Mouse (Mus musculus) liver, embryonic 15.5 days (tissue): ENCODE measurements around the gene Pkig. TPM values are rescaled to one million over a fixed set of nuclear protein-coding genes. Genes with fewer than 3 reads are reported as not detected.

Experiments used
- ATAC-seq: fragments of 200-750 bp; cut with Nextera tagmentation; 2 replicates; pipeline ENCODE4 v1.8.0; 2017; ENCODE audit warnings: moderate number of reproducible peaks, mild to moderate bottlenecking, moderate library complexity; ENCODE audit not compliant: insufficient read depth
- H3K27ac ChIP-seq: fragments of 300-500 bp; sonication (generic); replicated peaks from 2 replicates; pipeline ENCODE4 v1.5.1; 2015; ENCODE audit warnings: mild to moderate bottlenecking, inconsistent platforms
- H3K27me3 ChIP-seq: fragments of 300-500 bp; sonication (generic); 2 replicates; pipeline ENCODE4 v1.6.1; 2015; ENCODE audit warnings: mild to moderate bottlenecking, inconsistent platforms
- H3K36me3 ChIP-seq: fragments of 300-500 bp; sonication (generic); replicated peaks from 2 replicates; pipeline ENCODE4 v1.6.1; 2015; ENCODE audit warnings: moderate library complexity, mild to moderate bottlenecking, inconsistent platforms
- H3K4me1 ChIP-seq: fragments of 300-500 bp; sonication (generic); replicated peaks from 2 replicates; pipeline ENCODE4 v1.6.1; 2015; ENCODE audit warnings: inconsistent platforms
- H3K4me2 ChIP-seq: fragments of 300-500 bp; sonication (generic); 2 replicates; pipeline ENCODE4 v1.6.1; 2015; ENCODE audit warnings: moderate library complexity, mild to moderate bottlenecking, inconsistent platforms
- H3K4me3 ChIP-seq: fragments of 300-500 bp; sonication (generic); replicated peaks from 2 replicates; pipeline ENCODE4 v1.5.1; 2015; ENCODE audit warnings: mild to moderate bottlenecking, inconsistent platforms
- H3K9ac ChIP-seq: fragments of 300-500 bp; sonication (generic); 2 replicates; pipeline ENCODE4 v1.6.1; 2015; ENCODE audit warnings: moderate library complexity, mild to moderate bottlenecking, inconsistent platforms
- H3K9me3 ChIP-seq: fragments of 300-500 bp; sonication (generic); replicated peaks from 2 replicates; pipeline ENCODE4 v1.6.1; 2016; ENCODE audit warnings: inconsistent platforms
- WGBS: fragments of 180-500 bp; shearing (Covaris S2); methylation state at CpG from one replicate; pipeline ENCODE4 v1.1.7; 2015; ENCODE audit warnings: mixed read lengths; ENCODE audit not compliant: insufficient replicate concordance; 5-methylcytosine and 5-hydroxymethylcytosine counted together
- polyA plus RNA-seq: library from polyadenylated mRNA; unstranded; fragments of >200 nt; fragmentation: Nextera tagmentation; extraction: Ambion mirVana; gene quantifications from 2 replicates; pipeline ENCODE4 v1.2.1, GENCODE M21; 2015

The Pkig gene
- polyA plus RNA-seq, 1 experiment from 2014 or later, result 95.5 TPM

- 0 out of 2 replicates have a peak, but pooled peaks cover 4% of the 10 kb centered on the region for H3K36me3 ChIP-seq
- H3K27ac ChIP-seq, result 0 out of 2 replicates have a peak overlapping the region, but pooled peaks have one; percentile 41
- no peak for ATAC-seq
- 85% methylated on average over 5 of the region's 5 CpGs for WGBS
- peaks cover 49% of the 10 kb centered on the region for H3K4me1 ChIP-seq
- no peak overlapping the region for H3K9ac ChIP-seq
- H3K9me3 ChIP-seq, result no peaks in the 10 kb centered on the region
- no peak overlapping the region for H3K4me3 ChIP-seq
- H3K4me2 ChIP-seq, result no peak overlapping the region
- no peaks in the 10 kb centered on the region for H3K27me3 ChIP-seq
Measured at GRCm38 (mm10) chr2:163662076-163662475, 3.9 kb downstream of the Pkig start.

DNA sequence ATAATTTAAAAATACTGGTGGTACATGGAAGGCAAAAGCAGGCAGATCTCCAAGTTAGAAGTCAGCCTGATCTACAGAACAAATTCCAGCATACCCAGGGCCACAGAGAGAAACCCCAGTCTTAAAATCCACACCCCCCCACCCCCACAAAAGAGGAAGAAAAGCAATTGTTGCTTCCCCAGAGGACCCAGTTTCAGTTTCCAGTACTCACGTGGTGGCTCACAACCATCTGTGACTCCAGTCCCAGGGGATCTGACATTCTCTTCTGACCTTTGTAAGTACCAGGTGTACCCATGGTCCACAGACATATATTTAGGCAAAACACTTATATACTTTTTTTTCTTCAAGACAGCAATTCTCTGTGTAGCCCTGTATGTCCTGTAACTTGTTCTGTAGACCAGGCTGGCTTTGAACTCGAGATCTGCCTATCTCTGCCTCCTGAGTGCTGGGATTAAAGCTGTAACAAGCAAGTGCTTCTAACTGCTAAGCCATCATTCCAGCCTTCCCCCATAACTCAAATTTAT, 4.6 kb downstream of the Pkig start:
- no peak overlapping the region for H3K4me2 ChIP-seq
- WGBS, result 47% methylated on average over 2 of the region's 2 CpGs
- H3K27ac ChIP-seq, result no peak overlapping the region
- 0 out of 2 replicates have a peak, but pooled peaks cover 4% of the 10 kb centered on the region for H3K36me3 ChIP-seq
- no peak overlapping the region for H3K4me3 ChIP-seq
- no peak overlapping the region for H3K9ac ChIP-seq
- no peak for ATAC-seq
- no peaks in the 10 kb centered on the region for H3K9me3 ChIP-seq
- peaks cover 45% of the 10 kb centered on the region for H3K4me1 ChIP-seq
- no peaks in the 10 kb centered on the region for H3K27me3 ChIP-seq

GRCm38 (mm10) chr2:163663930-163664329, 5.7 kb downstream of the Pkig start:
- peaks cover 45% of the 10 kb centered on the region for H3K4me1 ChIP-seq
- ATAC-seq, result no peak
- H3K27ac ChIP-seq, result no peak overlapping the region

GRCm38 (mm10) chr2:163667045-163667444, 8.9 kb downstream of the Pkig start:
- 75% methylated on average over 1 of the region's 1 CpGs for WGBS
- Histone ChIP-seq H3K9ac (no peak overlapping the region), H3K9me3 (no peaks in the 10 kb centered on the region), H3K4me1 (peaks cover 17% of the 10 kb centered on the region), H3K27me3 (no peaks in the 10 kb centered on the region), H3K4me2 (no peak overlapping the region), H3K27ac (no peak overlapping the region), H3K36me3 (0 out of 2 replicates have a peak, but pooled peaks cover 4% of the 10 kb centered on the region), H3K4me3 (no peak overlapping the region)
- no peak for ATAC-seq

More at GRCm38 (mm10) chr2:163663930-163664329, 5.7 kb downstream of the Pkig start:
- Histone ChIP-seq H3K36me3 (0 out of 2 replicates have a peak, but pooled peaks cover 4% of the 10 kb centered on the region), H3K4me3 (no peak overlapping the region), H3K9ac (no peak overlapping the region), H3K9me3 (no peaks in the 10 kb centered on the region), H3K27me3 (no peaks in the 10 kb centered on the region), H3K4me2 (no peak overlapping the region)
- 71% methylated on average over 3 of the region's 3 CpGs for WGBS

DNA sequence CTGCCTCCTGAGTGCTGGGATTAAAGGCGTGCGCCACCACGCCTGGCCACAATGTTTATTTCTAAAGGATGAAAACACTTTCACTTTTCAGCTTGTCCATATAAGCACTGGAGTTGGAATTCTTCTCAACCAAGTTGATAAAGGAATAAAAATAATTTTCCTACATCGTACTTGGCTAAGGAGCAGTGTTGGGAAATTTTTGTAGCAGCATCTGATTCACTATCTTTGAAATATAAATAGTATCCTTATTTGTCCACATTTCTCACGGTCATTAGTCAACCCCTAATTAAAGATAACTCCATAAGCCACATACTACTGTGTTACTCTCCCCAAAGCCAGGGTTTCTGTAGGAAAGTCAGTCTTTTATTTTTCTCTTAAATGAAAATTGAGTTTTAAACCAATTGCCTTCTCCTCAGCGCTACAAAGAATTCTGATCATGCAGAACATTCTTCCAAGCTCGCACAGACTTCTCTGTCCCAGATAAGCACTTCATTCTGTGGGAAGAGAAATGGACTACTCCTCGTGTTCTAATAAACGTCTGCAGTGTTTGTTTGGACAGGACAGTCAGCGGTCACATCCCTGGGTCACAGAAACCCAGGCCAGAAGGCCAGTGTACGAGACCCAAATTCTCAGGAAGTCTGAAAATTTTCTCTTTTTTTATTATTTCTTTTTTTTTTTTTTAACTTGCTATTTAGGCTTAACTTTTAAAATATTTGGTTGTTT, 12.8 kb downstream of the Pkig start:
- WGBS, result 81% methylated on average over 11 of the region's 11 CpGs
- no peak overlapping the region for H3K9ac ChIP-seq
- no peak overlapping the region for H3K4me2 ChIP-seq
- no peaks in the 10 kb centered on the region for H3K9me3 ChIP-seq
- peaks cover 33% of the 10 kb centered on the region for H3K4me1 ChIP-seq
- H3K27me3 ChIP-seq, result no peaks in the 10 kb centered on the region
- no peak overlapping the region for H3K4me3 ChIP-seq
- ATAC-seq, result no peak
- H3K36me3 ChIP-seq, result no peaks in the 10 kb centered on the region
- no peak overlapping the region for H3K27ac ChIP-seq

DNA sequence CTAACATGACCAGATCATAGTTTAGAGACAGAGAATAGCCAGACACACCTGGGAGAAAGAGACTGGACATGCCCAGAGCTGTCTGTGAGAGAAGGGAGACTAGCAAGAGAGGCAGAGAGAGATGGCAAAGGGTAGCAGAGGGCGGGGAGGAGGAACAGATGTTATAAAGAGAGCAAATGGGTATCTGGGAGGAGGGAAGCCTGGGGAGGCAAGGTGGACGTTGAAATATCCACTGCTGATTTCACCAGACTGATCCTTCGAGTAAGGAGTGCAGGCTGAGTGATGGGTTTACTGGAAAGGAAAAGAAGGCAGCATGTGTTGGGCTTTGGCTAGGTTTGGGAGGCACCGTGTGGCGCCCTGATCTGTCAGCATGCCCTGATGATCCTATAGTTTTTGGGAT, 16.2 kb downstream of the Pkig start:
- H3K4me3 ChIP-seq, result no peak overlapping the region
- H3K9ac ChIP-seq, result no peak overlapping the region
- no peaks in the 10 kb centered on the region for H3K27me3 ChIP-seq
- no peak overlapping the region for H3K4me2 ChIP-seq
- WGBS, result 62% methylated on average over 5 of the region's 5 CpGs
- no peaks in the 10 kb centered on the region for H3K36me3 ChIP-seq
- H3K4me1 ChIP-seq, result peaks cover 35% of the 10 kb centered on the region
- ATAC-seq, result no peak
- H3K9me3 ChIP-seq, result no peaks in the 10 kb centered on the region
- no peak overlapping the region for H3K27ac ChIP-seq

DNA sequence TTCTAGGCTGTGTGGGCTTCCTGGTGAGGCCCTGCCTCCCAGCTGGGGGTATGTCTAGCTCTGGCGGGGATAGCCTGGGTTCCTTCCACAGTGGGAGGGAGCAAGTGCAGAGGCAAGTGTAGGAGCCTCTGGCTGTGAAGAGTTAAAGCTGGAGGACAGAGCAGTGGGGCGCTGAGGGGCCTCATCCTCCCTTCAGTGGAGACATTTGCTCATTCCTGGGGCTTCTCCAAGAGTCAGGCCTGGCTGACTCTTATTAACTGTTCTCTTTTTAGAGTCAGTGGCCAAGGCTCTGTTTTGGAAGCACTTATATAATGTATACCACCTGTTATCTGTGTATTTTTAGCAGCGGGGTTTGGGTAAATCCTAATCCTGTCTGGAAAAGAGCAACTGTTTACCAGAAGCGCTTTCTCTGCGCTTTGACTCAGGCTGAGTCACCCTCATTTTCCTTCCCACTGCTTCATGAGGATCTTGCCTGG, 17.0 kb downstream of the Pkig start:
- ATAC-seq, result no peak
- Histone ChIP-seq H3K27ac (no peak overlapping the region), H3K4me2 (no peak overlapping the region)

DNA sequence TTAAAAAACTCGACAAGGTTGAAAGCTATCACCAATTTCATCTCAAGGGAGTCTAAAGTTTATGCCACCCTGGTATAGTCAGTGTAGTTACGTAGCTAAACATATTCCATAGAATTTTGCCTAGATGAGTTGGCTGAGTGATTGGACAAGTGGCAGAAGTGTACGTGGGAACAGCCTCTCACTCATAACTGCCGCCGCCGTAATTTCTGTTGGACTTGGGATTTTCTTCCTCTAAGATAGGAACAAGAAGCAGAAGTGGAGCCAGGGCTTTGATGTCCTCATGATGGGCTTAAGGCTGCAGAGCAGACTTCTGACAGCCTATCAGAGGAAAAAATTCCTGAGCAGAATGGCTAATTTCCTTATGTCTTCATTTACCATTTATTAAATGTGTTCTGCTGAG, 17.5 kb downstream of the Pkig start:
- 65% methylated on average over 6 of the region's 6 CpGs for WGBS
- no peak for ATAC-seq
- H3K4me1 ChIP-seq, result peaks cover 35% of the 10 kb centered on the region
- no peak overlapping the region for H3K4me2 ChIP-seq
- H3K4me3 ChIP-seq, result no peak overlapping the region
- no peak overlapping the region for H3K9ac ChIP-seq
- 0 out of 2 replicates have a peak overlapping the region, but pooled peaks have one; percentile 4 for H3K27ac ChIP-seq
- H3K27me3 ChIP-seq, result no peaks in the 10 kb centered on the region
- no peaks in the 10 kb centered on the region for H3K9me3 ChIP-seq
- H3K36me3 ChIP-seq, result no peaks in the 10 kb centered on the region

More for the DNA sequence above, 17.0 kb downstream of the Pkig start:
- no peaks in the 10 kb centered on the region for H3K36me3 ChIP-seq
- 56% methylated on average over 5 of the region's 5 CpGs for WGBS
- no peak overlapping the region for H3K9ac ChIP-seq
- no peaks in the 10 kb centered on the region for H3K27me3 ChIP-seq
- no peak overlapping the region for H3K4me3 ChIP-seq
- H3K9me3 ChIP-seq, result no peaks in the 10 kb centered on the region
- peaks cover 35% of the 10 kb centered on the region for H3K4me1 ChIP-seq

DNA sequence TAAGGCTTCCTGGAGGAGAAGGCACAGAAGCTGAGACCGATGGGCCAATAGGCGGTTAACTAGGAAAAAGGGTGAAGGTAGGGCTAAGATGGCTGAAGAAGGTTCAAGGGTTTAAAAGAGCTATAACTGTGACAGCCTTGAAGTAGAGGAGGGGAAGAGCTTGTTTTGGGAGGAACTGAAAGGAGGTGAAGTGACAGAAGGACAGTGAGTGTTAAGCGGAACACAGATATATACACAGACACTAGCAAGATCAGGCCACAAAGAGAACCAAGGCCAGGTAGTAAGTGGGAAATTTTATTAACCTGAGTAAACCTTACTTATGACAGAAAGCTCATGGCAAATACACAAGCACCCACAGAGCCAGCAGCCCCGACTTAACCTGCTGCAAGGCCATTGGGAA, 18.1 kb downstream of the Pkig start:
- ATAC-seq, result no peak
- no peaks in the 10 kb centered on the region for H3K27me3 ChIP-seq
- H3K9ac ChIP-seq, result no peak overlapping the region
- H3K27ac ChIP-seq, result peak overlapping the region; percentile 4; the same call in 1 of the 2 replicates
- WGBS, result 70% methylated on average over 4 of the region's 4 CpGs
- H3K4me1 ChIP-seq, result peaks cover 35% of the 10 kb centered on the region
- no peak overlapping the region for H3K4me2 ChIP-seq
- H3K9me3 ChIP-seq, result no peaks in the 10 kb centered on the region
- H3K4me3 ChIP-seq, result no peak overlapping the region
- H3K36me3 ChIP-seq, result no peaks in the 10 kb centered on the region

- 59% methylated on average over 3 of the region's 3 CpGs for WGBS
Measured at GRCm38 (mm10) chr2:163676745-163677144, 18.6 kb downstream of the Pkig start.

DNA sequence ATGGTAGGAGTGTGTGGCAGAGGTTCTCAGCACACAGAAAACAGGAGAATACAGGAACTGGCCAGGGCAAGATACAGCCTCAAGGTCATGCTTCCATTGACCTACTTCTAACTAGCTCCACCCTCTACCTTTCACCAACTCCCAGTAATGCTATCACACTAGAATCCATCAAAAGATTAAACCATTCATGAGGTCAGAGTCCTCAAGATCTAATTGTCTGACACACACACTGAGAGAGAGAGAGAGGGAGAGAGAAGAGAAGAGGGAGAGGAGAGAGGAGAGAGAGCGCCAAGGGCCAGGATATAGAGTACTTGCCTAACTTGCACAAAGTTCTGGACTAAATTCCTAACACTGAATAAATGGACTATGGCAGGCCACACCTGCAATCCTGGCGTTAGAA, 24.2 kb downstream of the Pkig start:
- no peaks in the 10 kb centered on the region for H3K36me3 ChIP-seq
- no peak for ATAC-seq
- no peak overlapping the region for H3K9ac ChIP-seq
- no peak overlapping the region for H3K4me2 ChIP-seq
- H3K4me3 ChIP-seq, result no peak overlapping the region
- no peak overlapping the region for H3K27ac ChIP-seq
- 74% methylated on average over 2 of the region's 2 CpGs for WGBS
- no peaks in the 10 kb centered on the region for H3K27me3 ChIP-seq
- no peaks in the 10 kb centered on the region for H3K9me3 ChIP-seq
- H3K4me1 ChIP-seq, result peaks cover 43% of the 10 kb centered on the region

More at GRCm38 (mm10) chr2:163676745-163677144, 18.6 kb downstream of the Pkig start:
- Histone ChIP-seq H3K9me3 (no peaks in the 10 kb centered on the region), H3K4me2 (no peak overlapping the region), H3K4me1 (peaks cover 35% of the 10 kb centered on the region), H3K27ac (peak overlapping the region; percentile 4; the same call in 1 of the 2 replicates), H3K36me3 (no peaks in the 10 kb centered on the region), H3K4me3 (no peak overlapping the region), H3K27me3 (no peaks in the 10 kb centered on the region), H3K9ac (no peak overlapping the region)
- no peak for ATAC-seq
